Mouse (Mus musculus): Measurements from ENCODE around the gene Dagla. TPM values are rescaled to one million over a fixed set of nuclear protein-coding genes. Genes with fewer than 3 reads are reported as not detected.

Dagla gene
- total RNA-seq, 2 experiments from 2014 or later, result 6.2 to 12.5 TPM

DNA sequence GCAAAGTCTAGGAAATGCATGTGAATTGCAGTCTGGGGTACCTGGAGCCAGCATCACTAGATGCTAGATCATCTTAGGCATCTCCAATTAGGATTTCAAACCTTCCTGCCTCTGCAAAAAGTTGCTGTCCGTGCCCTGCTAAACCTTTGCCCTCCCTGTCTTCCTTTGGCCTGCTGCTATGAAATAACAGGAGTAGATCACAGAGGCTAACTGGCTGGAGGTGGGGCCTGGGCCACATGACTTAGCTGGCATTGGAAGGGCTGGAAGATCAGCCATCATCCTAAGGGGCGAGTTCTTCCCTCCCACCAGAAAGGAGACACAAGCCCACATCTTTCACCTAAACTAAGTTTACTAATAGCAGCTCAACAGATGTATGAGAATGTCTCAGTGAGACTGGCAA, 4.3 kb upstream of the Dagla start:
- no peak for DNase-seq (ENCODE audit: low spot score in 2 of 2)

DNA sequence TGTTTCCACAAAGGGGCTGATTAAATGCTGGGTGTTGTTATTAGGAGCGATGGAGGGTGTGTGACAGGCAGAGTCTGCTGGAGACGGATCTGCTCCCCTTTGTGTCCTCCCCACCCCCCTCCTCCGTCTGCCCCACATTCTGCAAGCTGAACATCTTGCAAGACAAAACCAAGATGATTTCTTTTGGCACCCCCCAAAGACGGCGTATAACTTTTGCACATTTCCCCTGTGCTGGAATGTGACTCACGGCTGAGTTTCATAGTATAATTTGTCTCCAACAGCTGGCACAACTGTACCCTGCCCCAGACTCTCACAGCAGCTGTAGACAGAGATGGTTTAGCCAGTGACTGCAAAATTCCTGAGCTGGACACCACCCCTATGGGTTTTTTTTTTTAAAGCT, 3.3 kb upstream of the Dagla start:
- no peak for DNase-seq (ENCODE audit: low spot score in 2 of 2)

DNA sequence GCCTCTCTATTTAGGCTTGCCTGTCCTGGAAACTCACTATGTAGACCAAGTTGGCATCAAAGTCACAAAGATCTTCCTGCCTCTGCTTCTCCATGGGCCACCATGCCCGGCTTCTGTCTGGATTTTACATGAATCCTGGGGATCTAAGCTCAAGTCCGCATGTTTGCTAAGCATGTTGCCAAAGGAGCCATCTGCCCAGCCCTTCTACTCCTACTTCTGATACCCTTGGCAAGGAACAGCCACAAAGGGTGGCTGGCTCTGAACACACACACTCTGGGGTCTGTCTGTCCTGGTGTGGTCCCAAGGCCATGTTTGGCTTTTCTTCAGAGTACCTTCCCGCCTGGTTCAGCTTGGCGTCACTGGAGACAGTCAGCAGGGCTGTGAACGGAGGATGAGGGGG, 2.7 kb upstream of the Dagla start:
- no peak for DNase-seq (ENCODE audit: low spot score in 2 of 2)

DNA sequence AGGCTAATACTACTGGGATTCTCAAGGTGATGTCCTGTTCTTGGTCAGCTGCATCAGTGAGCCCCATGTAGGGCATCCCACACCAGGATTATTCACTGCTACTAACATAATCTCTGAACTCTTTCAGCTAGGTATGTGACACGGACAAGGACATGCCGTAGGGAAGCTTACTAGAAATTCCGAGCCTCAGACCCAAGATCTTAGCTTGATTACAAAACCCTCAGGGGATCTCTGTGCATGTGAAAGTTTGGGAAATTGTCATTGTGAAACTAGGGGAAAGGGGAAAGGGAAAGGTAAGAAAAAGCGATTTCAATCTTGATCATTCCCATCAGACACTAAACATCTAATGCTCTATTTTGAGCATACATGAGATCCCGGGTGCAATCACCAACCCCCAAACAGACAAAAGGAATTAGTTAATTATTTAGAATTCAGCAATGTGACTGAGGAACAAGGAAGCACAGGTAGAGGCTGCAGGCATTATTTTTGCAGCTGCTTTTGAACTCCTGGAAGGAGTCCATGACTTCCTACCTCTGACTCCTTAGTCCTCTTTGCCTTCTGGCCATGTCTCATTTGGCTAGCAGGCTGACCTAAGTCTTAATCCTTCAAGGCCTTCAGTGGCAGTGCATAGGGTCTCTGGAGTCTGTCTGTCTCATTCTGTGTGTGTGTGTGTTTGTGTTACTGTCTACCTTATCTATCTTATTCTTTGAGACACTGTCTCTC, 2.0 kb upstream of the Dagla start:
- no peak for DNase-seq (ENCODE audit: low spot score in 2 of 2)

DNA sequence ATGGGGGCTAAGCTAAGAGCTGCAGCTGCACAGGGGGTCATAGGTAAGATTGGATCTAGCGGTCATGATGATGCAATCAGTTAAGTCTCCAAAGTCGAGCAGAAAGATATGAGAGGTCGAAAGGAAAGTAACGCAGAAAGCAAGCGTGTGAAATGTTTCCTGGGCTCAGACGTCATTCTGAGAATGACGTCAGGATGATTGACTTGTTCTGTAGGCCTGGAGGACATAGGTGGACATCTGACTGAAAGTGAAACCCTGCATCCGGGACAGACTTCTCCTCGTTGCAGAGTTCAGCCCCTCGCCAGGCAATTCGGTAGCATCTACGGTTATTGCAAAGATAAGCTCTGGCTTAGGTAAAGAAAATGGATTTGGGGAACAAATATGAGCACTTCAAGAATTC, 963 bp upstream of the Dagla start:
- no peak for DNase-seq (ENCODE audit: low spot score in 2 of 2)

DNA sequence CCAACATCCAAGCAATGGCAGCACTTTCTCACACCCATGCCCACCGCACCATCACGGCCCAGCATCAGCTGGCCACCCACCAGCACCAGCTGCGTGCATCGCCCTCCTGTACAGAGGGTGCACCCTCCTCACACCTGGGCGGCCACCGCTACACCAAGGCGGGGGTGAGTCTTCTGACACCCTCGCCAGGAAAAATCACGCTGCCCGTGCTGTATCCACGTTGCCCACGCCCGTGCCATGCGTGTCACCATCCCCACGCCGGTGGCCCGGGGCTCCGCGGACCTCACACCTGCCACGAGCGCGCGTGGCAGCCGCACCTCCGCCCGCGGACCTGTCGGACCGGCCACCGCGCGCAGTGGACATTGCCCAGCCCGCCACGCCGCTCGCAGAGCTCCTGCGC, 282 bp downstream of the Dagla start:
- DNase-seq (ENCODE audit: low spot score in 2 of 2), result no peak

DNA sequence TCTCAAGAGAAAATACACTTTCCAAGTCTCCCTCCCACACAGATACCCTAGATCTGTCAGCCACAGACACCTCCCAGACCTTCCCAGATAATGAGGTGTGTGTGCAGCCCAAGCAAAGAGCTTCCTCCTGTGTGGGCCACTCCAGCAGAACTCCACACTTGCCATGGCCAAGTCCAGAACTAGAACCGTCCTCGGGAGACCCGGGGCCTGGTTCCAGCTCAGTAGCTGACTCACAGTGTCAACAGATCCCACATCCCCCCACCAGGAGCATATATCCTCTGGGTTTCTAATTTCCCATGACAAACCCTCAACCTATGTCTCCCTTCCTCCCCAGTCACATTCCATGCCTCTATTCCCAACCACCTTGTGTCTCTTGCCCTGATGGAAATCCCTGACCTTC, 1.8 kb downstream of the Dagla start:
- no peak for DNase-seq (ENCODE audit: low spot score in 2 of 2)

DNA sequence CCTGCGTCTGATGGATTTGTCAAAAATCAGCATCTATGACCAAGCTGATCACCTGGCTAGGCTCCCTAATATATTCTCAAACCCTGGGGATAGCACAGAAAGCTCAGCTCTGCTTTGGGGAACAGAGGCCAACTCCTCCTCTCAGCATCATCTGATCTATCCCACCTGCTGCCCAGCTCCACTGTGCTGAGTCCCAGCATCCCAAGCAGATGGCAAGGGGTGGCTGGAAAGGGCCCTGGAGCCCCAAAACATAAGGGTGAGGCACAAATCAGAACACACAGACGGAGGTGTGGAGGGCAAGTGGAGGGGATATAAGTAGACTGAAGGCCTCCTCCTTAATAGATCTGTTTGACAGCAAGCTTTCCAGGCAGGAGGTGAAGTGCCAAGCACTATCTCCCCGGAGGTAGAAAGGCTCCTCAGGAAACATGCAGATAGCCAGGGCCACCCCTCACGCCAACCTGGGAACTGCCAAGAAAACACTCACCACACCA, 2.8 kb downstream of the Dagla start:
- DNase-seq (ENCODE audit: low spot score in 2 of 2), result no peak

DNA sequence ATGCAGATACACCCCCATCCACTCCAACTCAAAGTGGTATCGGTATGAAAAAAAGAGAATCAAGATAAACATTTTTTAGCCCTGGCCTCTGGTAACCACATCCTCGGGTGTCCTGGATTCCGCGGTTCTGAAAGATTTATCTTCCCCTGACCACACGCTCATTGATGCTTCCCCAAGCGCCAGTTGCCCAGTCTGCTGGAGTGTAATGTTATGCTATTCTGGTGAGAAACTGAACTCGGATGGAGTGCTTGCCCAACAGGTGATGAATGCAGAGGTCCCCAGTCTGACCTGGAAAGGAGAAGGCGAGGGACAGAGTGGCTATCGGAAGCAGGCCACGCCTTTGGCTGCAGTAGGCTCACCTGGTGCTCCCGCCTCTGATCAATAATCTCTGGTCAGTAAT, 3.4 kb downstream of the Dagla start:
- no peak for DNase-seq (ENCODE audit: low spot score in 2 of 2)

DNA sequence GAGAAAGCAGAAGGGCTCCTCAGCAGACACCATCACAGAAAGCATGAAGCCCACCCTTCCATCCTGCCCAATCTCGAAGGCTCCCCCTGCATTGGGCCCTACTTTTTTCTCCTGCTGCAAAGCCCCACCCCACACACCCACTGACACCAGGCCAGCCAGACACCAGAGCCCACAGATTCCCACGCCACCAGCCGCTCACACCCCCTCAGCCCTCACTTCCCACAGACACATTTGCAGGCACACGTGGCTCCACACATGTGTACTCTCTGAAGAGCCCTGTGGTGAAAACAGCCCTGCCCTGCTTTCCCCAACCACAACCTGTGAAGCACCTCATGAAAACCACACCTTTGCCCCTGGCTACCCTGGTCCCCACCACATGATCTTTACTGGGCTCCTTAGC, 3.9 kb downstream of the Dagla start:
- no peak for DNase-seq (ENCODE audit: low spot score in 2 of 2)

DNA sequence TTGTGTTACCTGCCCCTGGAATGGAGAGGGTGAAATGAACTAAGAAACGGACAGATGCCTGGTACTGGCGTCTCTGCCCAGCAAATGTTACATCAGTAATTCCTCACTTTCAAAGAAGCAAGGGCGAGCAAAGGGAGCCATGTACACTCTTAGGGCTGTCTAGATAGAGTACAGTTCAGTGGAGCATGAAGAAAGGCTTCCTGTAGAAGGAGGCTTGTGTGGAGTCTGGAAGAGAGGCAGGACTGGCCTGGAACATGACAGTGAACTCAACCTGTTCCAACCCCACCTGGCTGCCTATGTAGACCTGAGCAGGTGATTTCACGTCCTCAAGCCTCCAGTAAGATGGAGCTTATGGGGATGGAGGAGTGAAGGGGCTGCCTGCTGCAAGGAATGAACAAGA, 6.4 kb downstream of the Dagla start:
- DNase-seq (ENCODE audit: low spot score in 2 of 2), result no peak

DNA sequence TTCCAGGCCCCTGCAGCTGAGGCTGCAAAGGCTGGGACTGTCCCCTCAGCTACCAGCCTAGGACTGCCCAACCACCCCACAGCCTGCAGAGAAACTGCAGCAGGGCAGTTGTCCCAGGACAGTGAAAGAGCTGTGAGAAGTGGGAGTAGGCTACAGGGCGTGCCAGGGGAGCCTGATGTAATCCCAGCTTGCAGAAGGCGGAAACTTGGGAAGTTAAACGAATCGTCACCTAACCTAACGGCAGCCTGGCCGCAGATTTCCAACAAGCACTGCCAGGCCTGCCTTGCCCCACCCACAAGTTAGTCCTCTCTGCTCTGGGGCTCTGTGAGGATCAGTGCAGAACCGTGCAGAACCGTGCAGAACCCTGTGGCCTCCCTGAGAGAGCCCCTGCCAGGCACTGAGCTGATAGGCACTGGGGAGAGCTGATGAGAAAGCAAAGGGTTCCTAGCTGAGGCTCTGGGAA, 7.6 kb downstream of the Dagla start:
- DNase-seq (ENCODE audit: low spot score in 2 of 2), result no peak

DNA sequence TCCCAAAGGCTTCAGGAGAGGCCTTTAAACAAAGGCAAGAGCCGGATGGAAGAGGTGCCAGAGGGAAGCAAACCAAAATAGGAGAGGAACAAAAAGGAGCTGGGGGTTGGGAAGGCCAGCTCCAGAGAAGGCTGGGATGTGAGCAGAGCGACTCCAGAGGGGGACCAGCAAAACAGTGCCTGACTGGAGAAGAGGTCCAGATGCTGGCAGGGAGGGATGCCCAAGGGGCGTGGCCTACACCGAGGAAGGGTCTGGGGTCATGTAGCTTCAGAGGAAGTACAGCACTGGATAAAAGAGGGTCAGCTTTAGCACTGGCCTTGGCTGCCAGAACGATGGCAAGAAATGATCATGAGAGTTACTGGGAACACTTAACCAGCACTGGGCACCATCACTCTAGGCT, 8.4 kb downstream of the Dagla start:
- no peak for DNase-seq (ENCODE audit: low spot score in 2 of 2)

DNA sequence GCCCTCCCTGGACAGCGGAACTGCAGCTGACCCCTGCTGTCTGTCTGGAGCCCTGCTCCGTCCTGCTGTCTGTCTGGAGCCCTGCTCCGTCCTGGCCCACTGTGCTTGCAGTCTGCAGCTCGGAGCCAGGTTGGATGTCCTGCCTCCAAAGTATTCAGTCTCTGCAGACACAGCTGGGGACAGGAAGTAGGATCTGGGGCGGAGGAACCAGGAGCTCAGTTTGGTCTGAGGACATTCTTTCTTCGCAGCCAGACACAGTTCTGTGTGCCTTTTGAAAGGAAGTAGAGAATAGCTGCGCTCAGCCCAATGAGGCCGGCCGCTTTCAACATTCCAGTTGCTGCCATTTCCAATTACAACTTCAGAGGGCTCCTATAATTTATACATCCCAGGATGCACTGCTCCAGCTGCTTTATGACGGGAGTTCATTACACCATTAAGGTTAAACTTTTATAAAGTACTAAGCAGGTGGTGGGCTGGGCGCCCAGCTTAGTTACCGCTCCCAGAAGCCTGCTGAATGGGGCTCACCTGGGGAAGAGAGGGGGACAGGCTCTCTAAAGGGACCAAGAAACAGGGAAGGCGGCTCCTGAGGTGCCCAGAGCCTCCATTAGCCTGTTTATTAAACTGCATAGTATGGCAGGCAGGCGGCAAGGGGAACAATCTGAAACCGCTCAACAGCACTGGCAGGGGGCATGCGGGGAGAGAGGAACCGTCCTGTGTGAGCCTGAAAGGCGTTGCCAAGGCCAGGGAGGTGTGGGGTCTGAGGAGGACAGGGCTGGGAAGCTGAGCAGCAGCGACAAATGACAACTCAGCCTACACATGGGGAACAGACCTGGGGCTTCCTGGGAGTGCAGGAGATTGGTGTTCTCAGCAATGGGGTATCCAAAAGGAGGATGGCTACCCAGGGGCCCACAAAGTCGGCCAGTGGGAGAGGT, 9.8 kb downstream of the Dagla start:
- no peak for DNase-seq (ENCODE audit: low spot score in 2 of 2)

DNA sequence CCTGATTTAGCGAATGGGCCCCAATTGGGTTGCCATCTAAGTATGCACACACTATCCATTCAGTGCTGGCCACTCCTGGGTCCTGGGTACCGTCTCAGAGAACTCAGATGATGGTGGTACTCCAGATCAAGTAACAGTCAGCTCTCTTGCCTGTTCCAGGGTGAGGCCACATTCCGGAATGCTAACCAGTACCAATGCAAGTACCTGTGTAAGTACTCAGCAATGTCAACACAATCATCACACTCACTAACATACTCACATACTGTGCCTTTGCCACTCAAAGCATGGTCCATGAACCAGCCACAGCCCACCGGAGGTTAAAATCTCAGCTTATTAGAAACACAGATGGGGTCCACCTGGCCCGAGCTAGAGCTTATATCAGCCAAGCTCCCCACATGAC, 10.7 kb downstream of the Dagla start:
- no peak for DNase-seq (ENCODE audit: low spot score in 2 of 2)

DNA sequence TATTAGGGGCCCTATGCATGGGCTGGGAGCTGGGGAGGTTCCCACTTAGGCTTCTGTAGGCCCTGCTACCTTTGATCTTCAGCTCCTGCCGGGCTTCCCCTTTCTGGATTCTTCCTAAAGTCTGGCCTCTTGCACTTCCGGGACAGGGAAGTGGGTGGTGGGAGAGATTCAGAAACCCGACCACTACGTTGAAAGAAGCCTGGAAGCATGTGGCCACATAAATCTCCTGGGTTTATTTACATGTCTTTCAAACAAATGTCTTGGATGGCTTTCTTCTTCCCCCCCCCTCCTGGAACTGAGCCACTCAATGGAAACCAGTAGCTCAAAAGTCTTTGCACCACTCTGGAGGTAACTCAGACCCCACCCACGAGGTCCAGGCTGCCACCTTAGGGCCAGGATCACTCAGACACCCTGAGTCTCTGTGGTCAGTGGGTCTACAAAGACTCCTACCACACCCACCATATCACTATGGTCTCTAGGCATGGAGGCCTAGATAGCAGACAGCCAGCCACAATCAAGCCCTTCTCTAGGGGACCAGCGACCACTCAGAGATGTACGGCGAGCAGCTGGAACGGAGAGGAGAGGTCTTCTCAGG, 12.7 kb downstream of the Dagla start:
- no peak for DNase-seq (ENCODE audit: low spot score in 2 of 2)

DNA sequence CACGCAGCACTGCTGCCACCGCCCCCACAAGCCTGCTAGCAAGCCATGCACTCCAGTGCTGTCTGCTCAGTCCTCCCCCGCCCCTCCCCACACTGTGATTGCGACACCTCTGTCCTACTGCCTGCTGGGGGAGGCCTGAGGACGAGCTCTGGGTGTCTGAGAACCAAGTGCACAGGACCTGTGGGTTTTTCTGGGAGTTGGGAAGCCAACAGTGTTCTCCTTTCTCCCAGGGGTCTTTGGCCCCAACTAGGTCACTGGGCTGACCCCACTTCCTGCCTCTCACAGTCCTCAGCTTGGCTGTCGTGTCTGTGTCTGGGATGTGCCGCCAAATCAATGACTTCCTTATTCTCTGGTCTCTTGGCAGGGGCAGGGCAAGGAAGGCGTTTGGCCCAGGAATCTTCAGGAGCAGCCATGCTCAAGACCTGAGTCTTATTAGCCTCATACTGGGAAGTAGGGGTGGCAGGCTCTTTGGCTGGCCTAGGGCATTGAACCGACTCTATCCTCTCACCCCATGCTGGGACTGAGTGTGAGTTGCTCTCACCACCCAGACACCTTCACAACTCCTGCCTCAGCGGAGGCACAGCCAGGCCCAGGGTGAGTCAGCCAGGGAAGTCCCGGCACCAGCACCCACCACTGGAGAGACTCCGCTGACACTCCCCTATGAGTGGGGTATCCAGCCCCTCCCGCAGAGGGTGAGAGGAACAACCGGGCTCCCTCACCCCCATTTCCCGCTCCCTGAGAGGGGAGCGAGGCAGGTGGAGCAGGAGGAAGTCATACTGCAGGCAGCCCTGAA, 14.3 kb downstream of the Dagla start:
- no peak for DNase-seq (ENCODE audit: low spot score in 2 of 2)

DNA sequence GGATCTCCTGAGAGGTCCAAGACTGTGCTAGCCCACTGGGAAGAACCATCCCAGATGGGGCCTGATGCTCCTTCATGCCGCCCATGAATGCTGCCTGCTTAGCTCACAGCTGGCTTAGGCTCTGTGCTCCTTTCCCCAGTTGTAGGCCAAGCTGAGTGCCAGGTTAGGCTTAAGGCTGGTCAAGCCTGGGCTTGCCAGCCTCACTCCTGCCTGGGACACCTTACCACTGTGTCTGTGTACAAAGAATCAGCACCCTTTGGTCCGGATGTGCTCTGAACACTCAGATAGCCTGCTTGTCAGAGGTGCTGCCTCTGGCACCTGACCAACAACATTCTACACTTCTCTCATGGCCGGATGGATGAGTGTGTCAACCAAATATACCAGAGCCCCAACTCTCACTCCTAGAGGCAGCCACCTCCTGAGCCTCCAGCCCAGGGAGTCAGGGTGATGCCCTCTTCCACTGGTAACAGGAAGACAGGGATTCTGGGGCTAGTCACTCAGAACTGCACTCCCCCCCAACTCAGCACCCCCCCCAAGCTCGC, 15.0 kb downstream of the Dagla start:
- DNase-seq (ENCODE audit: low spot score in 2 of 2), result no peak

DNA sequence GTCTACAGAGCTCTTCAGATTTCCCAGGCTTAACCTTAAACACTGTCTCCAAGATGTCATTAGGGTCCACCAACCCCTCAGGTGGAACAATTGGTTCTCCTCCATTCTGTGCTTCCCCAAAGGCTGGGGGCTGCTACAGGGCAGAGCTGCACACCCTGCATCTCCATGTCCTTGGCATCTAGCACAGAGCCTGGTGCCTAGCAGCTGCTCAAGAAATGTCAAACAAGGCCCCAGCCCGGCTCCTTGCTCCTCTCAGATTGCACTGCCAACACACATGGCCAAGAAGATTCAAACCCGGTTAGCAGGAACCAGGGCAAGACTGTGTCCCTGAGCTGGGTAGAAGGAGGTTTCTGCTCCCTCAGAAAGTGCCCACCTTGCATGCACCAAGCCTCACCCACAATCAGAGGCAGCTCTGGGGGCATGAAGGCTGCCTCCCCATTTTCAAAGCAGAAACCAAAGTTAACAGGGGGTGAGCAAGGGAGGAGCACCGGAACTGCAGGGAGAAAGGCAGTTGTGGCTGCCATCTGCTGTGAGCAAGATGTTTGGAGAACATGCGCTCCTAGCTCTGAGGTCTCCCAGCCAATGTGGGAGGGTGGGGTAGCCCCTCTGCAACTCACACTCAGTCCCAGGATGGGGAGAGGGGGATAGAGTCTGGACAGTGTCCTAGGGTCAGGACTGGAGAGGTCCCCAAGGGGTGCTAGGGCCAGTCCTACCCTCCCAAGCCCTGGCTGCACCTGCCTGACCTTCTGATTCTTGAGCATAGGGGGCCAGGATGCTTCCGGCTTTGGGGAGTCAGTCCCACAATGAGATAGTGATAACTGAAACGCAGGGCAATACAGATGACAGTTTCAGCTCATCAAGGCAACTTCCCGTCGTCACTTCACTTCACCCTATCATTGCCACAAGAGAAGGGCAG, 16.3 kb downstream of the Dagla start:
- no peak for DNase-seq (ENCODE audit: low spot score in 2 of 2)

DNA sequence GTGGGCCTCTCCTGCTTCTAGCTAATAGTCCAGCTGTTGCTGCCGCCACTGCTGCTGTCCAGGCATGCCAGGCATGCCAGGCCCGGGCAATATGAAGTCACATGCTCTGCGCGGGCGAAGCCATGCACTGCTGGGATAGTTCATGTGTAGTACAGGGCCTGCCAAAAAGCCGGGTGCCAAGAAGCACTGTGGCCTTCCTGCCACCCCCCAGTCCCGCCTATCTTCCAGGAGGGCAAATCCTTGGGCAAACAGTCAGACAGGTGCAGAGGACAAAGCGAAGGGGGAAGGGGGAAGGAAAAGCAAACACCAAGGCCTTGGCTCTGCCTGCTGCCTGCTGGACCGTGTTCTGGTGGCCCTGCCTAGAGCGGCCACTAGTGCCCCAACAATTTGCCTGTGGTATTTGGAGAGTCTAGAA, 18.2 kb downstream of the Dagla start:
- no peak for DNase-seq (ENCODE audit: low spot score in 2 of 2)

Measured in adrenal gland, adult 18-20 months (tissue).